Mouse (Mus musculus) spleen, adult 2 months (tissue): ENCODE measurements around the gene Jade2.

ENCODE experiments used
- CTCF ChIP-seq: fragments of 200-500 bp; IDR thresholded peaks from 2 replicates; pipeline ENCODE4 v1.5.1; 2011; ENCODE audit warnings: mild to moderate bottlenecking, inconsistent platforms; ENCODE audit not compliant: insufficient read depth, insufficient read length, insufficient replicate concordance; ENCODE audit errors: extremely low read depth
- POLR2A ChIP-seq: fragments of 200-500 bp; IDR thresholded peaks from 2 replicates; pipeline ENCODE4 v1.6.1; 2011; ENCODE audit warnings: low read depth, low read length, inconsistent platforms

- TF ChIP-seq CTCF (no peak), POLR2A (no peak)
Measured at GRCm38 (mm10) chr11:51884092-51884491, 26.6 kb upstream of the Jade2 start.
